Mouse (Mus musculus): Measurements from ENCODE around the gene Sh2b3.

DNA sequence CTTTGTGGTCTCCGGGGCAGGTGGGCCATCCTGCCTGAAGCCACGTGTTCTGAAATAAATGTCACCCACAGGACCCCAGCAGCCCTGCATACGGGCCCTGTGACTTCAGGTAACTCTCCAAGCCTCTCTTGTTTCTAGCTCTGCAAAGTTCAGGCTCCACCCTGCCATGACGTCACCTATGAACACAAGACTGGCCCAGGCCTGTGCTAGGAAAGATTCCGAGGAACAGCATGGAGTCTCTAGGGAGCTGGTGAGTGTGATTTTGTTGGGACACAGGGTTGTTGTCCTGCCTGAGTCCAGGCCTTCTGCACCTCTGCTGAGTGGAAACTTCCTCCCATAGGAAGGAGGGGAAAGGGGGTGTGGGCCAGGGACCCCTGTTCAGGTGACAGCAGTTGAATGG is 30.5 kb upstream of the Sh2b3 start:
- TF ChIP-seq CTCF (IDR thresholded peaks at IDR 0.05) = no peak
- no peak for TF ChIP-seq EP300 (IDR thresholded peaks at IDR 0.05)
